Mouse (Mus musculus) retina, adult 2 months (tissue): ENCODE measurements around the gene Duox1.

ENCODE experiments used
- DNase-seq: peaks from one replicate; pipeline ENCODE4 v3.0.0-alpha.2; 2012; ENCODE audit warnings: low read depth, low spot score

Gene Duox1

GRCm38 (mm10) chr2:122315372-122315771 is at the start of gene Duox1:
TSS of gene Duox1 (plus strand) at chr2:122315672.
- no peak for DNase-seq

GRCm38 (mm10) chr2:122266407-122267193 is 48.9 kb upstream of the Duox1 start:
- DNase-seq: no peak

- no peak for DNase-seq
Measured at GRCm38 (mm10) chr2:122278769-122279168, 36.7 kb upstream of the Duox1 start.

GRCm38 (mm10) chr2:122284091-122284490 is 31.4 kb upstream of the Duox1 start:
- DNase-seq: no peak

- no peak for DNase-seq
Measured at GRCm38 (mm10) chr2:122286137-122286536, 29.3 kb upstream of the Duox1 start.

GRCm38 (mm10) chr2:122294916-122295315 is 20.6 kb upstream of the Duox1 start:
- no peak for DNase-seq

- DNase-seq: no peak
Measured at GRCm38 (mm10) chr2:122297271-122298095, 18.0 kb upstream of the Duox1 start.

- no peak for DNase-seq
Measured at GRCm38 (mm10) chr2:122298096-122298499, 17.4 kb upstream of the Duox1 start, which contains the start of gene Duox2. TSS of gene Duox2 (minus strand) at chr2:122298449.

- no peak for DNase-seq
Measured at GRCm38 (mm10) chr2:122298596-122299490, 16.6 kb upstream of the Duox1 start, which contains the start of gene Duoxa2. TSS of gene Duoxa2 (plus strand) at chr2:122298900.

- no peak for DNase-seq
Measured at GRCm38 (mm10) chr2:122299911-122300655, 15.4 kb upstream of the Duox1 start.

GRCm38 (mm10) chr2:122300656-122301020 is 14.8 kb upstream of the Duox1 start:
- no peak for DNase-seq

- no peak for DNase-seq
Measured at GRCm38 (mm10) chr2:122301081-122301920, 14.2 kb upstream of the Duox1 start.

- no peak for DNase-seq
Measured at GRCm38 (mm10) chr2:122301921-122302573, 13.4 kb upstream of the Duox1 start.

GRCm38 (mm10) chr2:122302574-122303241 is 12.8 kb upstream of the Duox1 start:
- peak; percentile 37 for DNase-seq

- no peak for DNase-seq
Measured at GRCm38 (mm10) chr2:122304544-122304943, 10.9 kb upstream of the Duox1 start.

GRCm38 (mm10) chr2:122305097-122305892 is 10.2 kb upstream of the Duox1 start:
- DNase-seq: no peak

GRCm38 (mm10) chr2:122306184-122306583 is 9.3 kb upstream of the Duox1 start:
- no peak for DNase-seq

GRCm38 (mm10) chr2:122309647-122310046 is 5.8 kb upstream of the Duox1 start:
- DNase-seq: no peak
